Mouse (Mus musculus) lung, postnatal 0 days (tissue): ENCODE results near the gene Slc17a6.

Experiments used
- CTCF ChIP-seq: IDR thresholded peaks from 2 replicates; pipeline ENCODE4 v1.5.1; 2016; ENCODE audit warnings: antibody characterized with exemption, mild to moderate bottlenecking
- EP300 ChIP-seq: IDR thresholded peaks from 2 replicates; pipeline ENCODE4 v1.6.1; 2016; ENCODE audit warnings: antibody characterized with exemption, mild to moderate bottlenecking, control low read depth

DNA sequence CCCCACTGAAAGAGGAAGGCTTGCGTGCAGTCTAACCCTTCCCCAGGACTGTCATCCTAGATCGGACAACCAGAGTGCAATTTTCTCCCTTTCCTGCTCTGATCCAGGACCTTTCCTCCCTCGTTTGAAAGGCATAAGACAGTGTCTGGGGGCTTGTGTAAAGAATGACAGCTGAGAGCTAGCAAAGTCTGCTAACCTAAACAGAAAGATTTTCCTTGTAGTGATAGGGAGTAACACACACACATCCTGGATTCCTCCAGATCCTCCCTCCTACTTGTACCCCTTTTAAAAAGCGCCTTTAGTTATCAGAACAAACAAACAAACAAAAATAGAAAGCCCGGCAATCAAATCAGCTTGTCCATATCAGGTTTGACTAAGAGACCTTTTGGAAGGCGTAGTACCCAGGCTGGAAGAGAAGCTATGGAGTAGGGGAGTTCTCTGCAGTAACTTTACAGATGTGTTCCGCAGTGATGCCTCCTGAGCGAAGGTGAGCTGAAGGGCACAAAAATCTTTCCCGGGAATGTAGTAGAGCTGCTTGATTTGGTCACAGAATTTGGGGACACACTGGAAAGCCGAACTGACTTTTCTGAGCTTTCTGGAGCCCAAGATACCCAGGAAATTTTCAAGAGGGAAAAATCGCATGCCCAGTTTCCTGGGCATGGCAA is 3.9 kb downstream of the Slc17a6 start:
- TF ChIP-seq CTCF, result no peak
- TF ChIP-seq EP300, result no peak
